Mouse (Mus musculus) fat pad, adult 2 months (tissue): Measurements from ENCODE around the gene H2-K1.
"Not testable (repeated sequence)": the region's sequence is repeated elsewhere in the genome, so short reads cannot be mapped to it uniquely, and the experiment has no call there.

Experiments
- DNase-seq: peaks from one replicate; pipeline ENCODE4 v3.0.0-alpha.2; 2011; ENCODE audit warnings: low read depth, low spot score; ENCODE audit errors: extremely low read depth

Gene H2-K1

DNA sequence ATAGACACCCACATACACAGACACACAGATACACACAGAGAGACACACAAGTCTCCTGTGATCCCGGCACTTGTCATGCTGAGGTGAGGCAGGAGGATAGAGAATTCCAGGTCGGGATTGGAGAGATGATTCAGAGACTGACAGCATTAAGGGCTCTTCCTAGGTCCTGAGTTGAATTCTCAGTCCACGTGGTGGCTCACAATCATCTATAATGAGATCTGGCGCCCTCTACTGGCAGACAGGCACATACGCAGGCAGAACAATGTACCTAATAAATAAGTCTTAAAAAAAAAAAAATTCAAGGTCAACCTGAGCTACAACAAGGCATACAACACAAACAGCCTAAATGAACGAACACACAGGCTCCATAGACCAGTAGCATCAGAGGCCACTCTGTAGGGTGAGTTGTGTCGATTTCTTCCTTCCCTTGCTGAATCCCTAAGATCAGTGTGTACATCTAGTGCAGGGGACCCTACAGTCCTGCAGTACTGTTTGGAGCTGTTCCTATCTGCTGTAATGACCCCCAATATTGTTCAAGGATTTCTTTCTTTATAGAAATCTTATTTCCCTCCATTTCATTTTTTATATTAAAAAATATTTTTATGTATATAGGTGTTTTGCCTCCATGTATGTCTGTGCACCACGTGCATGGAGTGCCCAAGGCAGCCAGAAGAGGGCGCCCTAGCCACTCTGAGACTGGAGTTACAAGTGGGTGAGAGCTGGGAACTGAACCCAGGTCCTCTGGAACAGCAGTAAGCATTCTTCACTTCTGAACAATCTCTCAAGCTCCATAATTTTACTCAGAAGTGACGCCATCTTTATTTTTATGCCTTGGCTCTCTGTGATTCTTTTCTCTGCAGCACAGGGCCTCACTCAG is 8.1 kb downstream of the H2-K1 start:
- DNase-seq = no peak

DNA sequence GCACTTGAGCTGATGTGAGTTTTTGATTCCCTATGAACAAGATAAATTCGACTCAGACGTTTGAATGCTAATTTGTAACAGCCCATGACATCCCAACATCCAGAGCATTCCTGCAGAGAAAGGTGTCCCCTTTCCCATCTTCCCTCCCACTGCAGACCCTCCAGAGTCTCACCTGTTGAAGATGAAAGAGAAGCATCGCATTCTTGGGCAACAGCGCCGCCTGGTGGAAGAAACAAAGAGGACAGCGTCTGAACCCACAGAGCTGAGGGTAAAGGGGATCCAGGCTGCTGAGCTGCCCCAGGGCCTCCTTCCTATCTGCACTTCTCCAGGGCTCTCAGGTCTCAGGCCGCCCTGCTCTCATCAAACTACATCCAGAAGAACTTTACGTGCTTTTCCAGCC is 18.0 kb downstream of the H2-K1 start:
- DNase-seq = not testable (repeated sequence)

DNA sequence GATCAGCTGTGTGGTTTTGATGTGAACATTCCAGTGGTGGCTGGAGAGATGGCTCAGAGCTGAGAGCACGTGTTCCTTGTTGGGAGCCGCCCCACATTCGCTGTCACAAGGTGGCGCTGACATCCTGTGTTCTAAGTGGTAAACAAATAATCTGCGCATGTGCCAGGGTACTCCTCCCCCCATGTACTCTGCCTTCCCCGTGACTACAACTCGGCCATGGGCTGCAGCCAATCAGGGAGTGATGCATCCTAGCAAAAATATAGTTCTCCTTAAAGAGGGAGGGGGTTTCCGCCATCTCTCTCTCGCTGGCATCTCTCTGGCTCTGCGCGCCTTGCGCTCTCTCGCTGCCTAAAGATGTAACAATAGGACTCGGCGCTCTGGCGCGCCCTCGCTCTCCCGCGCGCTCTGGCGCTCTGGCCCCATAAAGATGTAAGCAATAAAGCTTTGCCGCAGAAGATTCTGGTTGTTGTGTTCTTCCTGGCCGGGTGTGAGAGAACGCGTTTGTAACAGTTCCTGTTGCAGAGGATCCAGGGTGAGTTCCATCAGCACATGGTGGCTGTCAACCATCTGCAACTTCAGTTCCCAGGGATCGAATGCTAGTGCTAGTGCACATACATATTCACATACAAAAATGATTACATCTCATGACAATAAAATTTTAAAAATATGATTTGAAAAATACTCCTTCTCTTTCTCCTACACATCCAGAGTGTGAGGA is 18.8 kb downstream of the H2-K1 start:
- peak; percentile 36 for DNase-seq

GRCm38 (mm10) chr17:33980181-33981035 is 19.7 kb downstream of the H2-K1 start:
- no peak for DNase-seq

- no peak for DNase-seq
Measured at GRCm38 (mm10) chr17:33979512-33980050, 20.6 kb downstream of the H2-K1 start.

DNA sequence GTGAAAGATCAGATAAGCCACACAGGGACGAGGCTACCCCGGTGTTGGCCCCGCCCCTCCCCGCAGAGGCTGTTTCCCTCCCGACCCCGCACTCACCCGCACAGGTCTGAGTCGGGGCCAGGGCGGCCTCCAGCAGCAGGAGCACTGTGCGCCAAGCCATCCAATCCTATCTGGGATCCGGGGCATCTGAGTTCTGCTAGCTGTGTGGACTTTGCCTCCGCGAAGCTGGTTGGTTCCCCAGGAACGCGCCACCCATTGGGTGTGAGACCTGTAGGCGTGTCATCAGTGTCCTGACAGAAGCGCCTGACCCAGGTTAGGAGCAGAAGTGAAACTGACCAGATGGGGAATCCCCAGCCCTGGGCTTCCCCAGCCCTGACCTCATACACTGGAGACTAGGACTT is 21.5 kb downstream of the H2-K1 start:
- DNase-seq = no peak

DNA sequence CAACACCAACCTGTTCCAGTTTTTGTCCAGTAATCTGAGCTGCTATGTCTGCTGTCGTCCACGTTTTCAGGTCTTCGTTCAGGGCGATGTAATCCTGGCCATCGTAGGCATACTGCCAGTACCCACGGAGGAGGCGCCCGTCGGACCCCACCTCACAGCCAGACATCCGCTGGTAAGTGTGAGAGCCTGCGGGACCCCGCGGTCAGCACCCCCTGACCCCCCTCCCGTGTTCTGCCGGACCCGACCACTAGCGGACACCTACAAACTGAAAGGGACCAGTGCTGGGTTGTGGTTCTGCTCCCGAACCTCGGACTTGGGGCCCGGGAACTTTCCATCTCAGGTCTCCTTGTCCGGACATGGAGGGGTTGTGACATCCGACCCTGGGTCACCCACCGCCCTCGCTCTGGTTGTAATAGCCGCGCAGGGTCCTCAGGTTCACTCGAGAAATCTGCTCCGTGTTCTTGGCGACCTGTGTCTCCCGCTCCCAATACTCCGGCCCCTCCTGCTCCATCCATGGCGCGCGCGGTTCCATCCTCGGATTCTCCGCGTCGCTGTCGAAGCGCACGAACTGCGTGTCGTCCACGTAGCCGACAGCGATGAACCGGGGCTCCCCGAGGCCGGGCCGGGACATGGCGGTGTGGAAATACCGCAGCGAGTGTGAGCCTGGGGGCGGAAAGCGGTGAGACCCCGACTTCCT is 22.1 kb downstream of the H2-K1 start:
- DNase-seq = no peak

GRCm38 (mm10) chr17:33973572-33973971 is 26.6 kb downstream of the H2-K1 start:
- no peak for DNase-seq

- DNase-seq = no peak
Measured at GRCm38 (mm10) chr17:33972691-33973090, 27.5 kb downstream of the H2-K1 start.

DNA sequence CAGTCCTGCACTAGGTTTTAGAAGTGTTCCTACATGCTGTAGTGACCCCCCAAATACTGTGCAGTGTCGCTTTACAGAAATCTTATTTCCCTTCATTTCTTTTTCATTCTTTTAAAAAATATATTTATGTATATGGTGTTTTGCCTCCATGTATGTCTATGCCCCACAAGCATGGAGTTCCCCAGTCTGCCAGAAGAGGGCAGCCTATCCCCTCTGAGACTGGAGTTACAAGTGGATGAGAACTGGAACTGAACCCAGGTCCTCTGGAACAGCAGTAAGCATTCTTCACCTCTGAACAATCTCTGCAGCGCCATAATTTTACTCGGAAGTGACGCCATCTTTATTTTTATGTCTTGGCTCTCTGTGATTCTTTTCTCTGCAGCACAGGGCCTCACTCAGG is 30.8 kb downstream of the H2-K1 start:
- DNase-seq = no peak

DNA sequence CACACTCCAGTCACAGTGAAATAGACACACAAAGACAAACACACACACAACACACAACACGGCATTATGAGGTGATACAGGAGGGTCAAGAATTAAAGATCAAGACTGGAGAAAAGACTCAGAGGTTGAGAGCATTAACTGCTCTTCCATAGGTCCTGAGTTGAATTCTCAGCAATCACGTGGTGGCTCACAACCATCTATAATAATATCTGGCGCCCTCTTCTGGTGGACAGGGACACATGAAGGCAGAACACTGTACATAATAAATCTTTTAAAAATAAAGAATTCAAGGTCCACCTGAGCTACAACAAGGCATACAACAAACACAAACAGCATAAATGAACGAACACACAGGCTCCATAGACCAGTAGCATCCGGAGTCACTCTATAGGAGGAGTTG is 31.2 kb downstream of the H2-K1 start:
- no peak for DNase-seq

GRCm38 (mm10) chr17:33968489-33968888 is 31.7 kb downstream of the H2-K1 start:
- no peak for DNase-seq

GRCm38 (mm10) chr17:33965846-33966550 is 34.1 kb downstream of the H2-K1 start:
- DNase-seq = no peak

DNA sequence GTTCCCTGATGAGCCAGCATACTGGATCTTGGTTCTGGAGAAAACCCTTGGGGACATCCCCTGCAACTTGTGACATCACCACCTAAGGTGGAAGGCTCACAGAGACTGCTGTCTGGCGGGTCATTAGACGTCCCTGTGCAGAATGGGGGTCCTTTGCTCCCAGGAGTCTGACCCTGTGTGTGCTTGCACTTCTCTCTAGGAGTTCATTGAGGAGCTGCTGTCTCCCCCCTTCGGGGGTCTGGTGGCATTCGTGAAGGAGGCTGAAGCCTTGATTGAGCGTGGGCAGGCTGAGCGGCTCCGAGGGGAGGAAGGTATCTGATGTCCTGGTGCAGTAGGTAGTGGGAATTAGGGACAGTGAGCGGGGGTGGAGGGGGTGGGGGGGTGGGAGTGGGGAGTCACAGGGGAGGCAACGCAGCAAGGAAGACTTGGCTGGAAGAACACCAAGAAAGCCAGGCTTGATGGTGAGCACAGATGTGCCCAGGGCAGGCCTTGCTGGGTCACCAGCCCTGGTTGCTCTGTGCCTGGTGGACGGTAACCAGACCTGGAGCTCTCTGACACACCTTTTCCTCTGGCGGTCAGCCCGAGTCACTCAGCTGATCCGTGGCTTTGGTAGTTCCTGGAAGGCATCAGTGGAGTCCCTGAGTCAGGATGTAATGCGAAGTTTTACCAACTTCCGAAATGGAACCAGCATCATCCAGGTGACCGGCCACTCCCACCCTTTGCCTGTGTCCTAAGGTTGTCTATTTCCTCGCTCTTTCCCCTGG is 34.9 kb downstream of the H2-K1 start:
- no peak for DNase-seq

- no peak for DNase-seq
Measured at GRCm38 (mm10) chr17:33962876-33963275, 37.3 kb downstream of the H2-K1 start.

DNA sequence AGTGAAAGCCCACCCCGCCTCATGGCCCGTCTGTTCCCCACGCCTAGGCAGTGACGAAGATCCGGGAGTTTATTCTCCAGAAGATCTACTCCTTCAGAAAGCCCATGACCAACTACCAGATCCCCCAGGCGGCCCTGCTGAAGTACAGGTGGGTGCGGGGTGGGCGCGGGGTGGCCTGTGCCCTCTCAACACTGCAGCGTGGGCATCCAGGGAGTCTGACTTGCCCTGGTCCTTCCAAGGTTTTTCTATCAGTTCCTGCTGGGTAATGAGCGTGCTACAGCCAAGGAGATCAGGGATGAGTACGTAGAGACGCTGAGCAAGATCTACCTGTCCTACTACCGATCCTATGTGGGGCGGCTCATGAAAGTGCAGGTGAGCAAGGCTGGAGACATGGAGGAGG is 40.2 kb downstream of the H2-K1 start:
- DNase-seq = no peak

- no peak for DNase-seq
Measured at GRCm38 (mm10) chr17:33959135-33959534, 41.0 kb downstream of the H2-K1 start.

DNA sequence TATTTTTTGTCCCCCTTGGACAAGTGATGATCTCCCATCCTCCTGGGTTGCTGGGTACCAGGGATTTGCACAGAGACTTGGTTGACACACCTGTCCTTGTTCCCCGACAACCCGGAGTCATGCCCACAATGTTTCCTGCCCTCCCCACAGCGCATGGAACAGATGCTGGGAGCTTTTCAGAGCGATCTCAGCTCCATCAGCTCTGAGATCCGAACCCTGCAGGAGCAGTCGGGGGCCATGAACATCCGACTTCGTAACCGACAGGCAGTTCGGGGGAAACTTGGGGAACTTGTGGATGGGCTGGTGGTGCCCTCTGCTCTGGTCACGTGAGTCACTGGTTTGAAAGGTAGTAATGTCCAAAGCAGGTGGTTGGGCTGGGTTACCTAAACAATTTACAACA is 41.7 kb downstream of the H2-K1 start:
- no peak for DNase-seq

- DNase-seq = no peak
Measured at GRCm38 (mm10) chr17:33957493-33957892, 42.7 kb downstream of the H2-K1 start.
